Mouse (Mus musculus) R1 (cell line): ENCODE data around the gene Nrp2.
A peak's percentile ranks its signal among the peaks of the same experiment; 100 is the strongest.

Experiments used
- DNase-seq: peaks from one replicate; pipeline ENCODE4 v3.0.0-alpha.2; 2018; ENCODE audit warnings: low read depth, low spot score

The Nrp2 gene

DNA sequence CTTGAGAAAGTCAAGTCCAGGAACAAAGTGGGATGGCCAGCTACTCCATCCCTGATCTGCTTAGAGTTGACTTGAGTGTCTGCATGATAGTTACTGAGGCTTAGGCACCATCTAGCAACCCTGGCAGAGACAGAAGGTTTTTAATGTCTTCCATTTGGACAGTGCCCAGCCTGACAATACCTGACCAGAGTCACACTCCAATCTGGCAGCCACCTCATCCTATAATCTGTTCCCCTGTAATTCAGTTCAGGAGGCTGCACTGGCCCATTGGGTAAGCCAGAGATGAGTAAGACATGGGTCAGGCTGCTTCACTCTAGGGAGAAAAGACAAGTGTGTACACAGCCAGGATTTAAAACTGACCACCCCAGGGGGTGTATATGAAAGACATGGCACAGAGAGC lies 79.5 kb downstream of the Nrp2 start:
- DNase-seq, result no peak

DNA sequence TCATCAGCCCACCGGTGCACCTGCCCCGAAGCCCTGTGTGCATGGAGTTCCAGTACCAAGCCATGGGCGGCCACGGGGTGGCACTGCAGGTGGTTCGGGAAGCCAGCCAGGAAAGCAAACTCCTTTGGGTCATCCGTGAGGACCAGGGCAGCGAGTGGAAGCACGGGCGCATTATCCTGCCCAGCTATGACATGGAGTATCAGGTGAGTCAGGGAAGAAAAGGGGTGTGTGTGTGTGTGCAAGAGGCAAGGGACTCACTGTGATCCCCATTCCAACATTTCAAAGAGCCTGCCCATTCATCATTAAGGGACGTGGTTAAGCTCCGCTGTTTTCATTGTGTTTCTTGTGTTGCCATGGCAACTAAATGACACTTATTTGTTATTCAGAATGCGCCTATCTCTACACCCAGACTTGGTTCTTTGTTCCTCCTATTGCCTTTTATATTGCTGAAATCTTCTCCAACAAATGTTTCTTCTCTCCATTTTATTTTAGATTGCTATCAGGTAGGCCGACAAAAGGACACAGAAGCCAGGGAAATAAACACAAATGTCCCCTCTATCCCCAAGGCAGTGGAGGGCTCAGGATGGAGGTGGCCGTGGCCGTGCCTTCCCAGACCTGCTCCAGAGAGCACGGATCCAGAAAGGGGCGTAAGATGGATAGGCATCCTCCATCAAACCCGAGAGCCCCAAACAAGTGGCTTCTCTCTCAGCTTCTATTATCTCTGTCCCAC lies 80.4 kb downstream of the Nrp2 start:
- peak; percentile 97 for DNase-seq

DNA sequence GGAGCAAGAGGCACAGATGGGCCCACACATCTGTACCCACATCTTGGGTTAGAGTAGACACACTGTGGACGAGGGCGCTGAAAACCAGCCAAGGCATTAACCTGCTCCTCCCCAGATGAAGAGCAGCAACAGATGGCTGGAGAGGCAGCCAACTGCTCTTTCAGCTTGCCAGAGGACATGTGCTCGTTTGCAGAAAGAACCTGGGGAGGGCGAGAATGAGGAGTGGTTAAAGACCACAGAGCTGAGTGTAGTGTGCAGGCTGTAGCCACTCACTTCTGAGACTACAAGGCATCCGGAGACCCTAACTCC lies 81.0 kb downstream of the Nrp2 start:
- DNase-seq, result no peak

DNA sequence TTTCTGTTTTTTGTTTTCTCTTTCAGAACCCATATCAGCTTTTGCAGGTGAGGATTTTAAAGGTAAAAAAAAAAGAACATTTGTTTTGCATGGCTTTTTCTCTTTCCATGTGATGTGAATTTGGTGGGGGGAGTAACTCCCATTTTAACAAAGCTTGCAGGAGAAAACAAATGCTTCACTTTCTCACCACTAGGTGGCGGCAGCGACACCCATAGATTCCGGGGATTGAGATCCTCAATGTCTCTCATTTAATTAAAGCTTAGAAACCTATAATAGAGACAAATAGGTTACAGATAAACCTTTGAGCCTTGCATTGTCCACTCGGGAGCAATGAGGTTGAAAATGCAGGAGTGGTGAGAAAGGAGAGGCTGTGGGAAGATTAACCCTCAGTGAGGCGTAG lies 83.2 kb downstream of the Nrp2 start:
- peak; percentile 69 for DNase-seq

DNA sequence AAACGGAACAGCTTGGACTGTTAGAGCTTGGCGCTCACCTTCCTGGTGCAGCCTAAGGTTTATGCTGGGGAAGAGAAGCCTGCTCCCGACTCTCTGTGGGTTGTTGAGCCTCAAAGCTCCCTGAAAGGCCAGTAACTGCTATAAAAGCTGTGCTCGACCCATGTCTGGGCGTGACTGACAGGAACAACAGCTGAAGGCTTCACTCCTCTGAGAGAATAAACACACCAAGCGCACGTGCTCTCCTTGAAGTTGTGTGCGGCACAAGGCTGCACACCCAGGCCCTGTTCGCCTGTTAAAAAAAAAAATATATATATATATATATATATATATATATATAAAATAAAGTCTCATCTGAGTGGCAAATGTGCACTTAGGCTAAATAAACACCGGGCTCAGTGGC lies 84.5 kb downstream of the Nrp2 start:
- DNase-seq, result no peak

DNA sequence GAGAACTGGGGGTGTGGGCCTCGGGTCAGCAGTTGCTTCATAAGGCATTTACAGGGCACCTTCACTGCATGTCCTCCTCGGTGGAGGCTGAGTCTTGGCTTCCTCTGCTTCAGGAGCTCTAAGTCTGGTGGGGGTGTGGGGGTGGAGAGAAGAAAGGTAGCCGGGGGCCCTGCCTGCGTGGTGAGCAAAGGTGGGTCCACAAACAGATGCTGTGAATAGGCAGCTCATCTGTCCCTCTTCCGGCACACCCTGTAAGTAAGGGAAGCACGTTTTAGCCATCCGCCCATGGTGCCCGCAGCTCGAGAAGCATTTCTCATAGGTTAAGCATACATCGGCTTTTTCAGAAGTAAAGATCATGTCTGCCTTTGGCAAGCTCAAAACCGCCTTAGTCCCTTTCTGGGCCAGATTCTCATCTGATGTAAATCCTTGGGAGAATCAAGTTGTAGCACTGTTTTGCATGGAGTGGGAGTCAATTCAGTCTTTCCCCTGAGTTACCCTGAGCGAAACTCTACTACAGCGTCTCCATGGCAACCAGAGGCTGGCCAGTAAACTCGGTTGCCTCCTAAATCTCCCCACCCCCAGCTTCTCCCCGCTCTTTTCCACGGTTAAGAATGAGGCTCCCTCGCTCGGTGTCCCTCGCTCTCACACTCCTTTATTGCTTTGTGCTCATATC lies 91.3 kb downstream of the Nrp2 start:
- peak; percentile 90 for DNase-seq

DNA sequence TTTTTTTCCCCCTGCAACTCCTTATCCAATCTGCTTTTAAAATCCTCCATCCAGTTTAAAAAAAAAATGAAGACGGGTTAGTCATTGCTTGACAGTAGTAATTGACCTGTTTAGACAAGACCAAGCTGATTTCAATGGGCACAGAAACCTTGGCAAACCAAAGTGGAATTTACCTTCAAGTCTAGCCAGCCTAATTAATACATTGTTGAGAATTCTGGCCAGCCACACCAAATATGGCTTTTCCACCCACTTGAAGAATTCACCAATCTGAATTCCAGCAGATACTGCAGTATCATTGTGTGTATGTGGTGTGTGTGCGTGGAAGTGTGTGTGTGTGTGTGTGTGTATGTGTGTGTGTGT lies 91.8 kb downstream of the Nrp2 start:
- DNase-seq, result no peak

DNA sequence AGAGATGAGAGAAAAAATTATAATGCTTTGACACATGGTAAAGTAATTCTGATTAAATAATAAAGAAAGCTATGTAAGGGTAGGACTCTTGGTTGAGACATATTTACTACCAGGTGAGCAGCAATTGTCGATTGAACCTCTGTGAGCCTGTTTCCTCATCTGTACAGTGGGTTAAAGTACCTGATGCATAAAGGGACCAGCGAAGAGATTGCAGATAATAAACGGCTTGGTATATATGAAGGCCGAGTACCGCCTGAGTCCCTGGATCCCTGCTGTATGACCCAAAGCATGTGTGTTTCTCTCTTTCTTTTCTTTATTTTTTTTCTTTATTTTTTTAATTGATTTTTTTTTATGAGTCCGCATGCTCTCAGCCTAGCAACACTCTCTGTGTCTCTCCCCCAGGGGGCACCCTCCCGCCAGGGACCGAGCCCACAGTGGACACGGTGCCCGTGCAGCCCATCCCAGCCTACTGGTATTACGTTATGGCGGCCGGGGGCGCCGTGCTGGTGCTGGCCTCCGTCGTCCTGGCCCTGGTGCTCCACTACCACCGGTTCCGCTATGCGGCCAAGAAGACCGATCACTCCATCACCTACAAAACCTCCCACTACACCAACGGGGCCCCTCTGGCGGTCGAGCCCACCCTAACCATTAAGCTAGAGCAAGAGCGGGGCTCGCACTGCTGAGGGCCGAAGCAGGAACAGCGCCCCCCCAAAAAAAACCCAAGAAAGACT lies 92.4 kb downstream of the Nrp2 start:
- DNase-seq, result peak; percentile 42

DNA sequence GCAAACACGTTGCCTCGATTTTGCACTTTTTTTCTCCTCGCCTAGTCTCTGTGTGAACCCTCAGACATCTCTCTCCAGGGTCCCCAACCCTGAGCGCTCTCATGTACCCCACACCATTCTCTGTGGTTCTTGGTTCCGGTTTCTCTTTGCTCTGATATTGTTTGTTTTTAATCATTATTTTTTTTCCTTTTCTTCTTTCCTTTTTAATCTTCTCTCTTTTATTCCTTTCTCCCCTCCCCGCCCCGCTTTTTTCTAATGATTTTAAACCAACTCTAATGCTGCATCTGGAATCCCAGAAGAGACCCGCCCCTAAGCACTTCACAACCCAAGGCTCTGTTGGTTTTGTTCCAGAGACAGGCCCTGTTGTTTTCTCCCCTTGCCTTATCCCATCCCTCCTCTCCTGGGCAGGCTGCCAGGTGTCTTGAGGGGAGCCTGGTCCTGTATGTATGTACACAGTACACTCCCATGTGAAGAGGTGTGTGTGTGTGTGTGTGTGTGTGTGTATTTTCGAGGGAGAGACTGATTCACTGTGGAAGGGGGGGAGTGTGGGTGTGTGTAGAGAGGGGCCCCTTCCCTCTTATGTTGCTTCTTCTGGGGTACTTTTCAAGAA lies 93.1 kb downstream of the Nrp2 start:
- DNase-seq, result no peak

DNA sequence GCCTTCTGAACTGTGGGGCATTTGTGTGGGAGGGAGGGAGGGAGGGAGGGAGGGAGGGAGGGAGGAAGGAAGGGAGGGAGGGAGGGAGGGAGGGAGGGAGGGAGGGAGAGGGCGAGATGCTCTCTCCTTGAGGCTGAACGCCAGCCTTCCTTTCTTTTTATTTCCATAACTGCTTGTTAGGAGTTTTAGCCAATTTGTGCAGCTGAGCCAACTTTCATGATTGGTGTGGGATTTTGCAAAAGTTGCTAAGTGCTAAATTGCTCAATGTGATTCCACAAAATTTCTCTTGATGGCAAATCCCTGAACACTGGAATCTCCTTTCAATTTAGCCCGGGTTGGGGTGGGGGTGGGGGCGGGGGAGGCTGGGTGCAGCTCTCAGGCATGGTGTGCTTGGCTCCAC lies 96.3 kb downstream of the Nrp2 start:
- DNase-seq, result no peak

DNA sequence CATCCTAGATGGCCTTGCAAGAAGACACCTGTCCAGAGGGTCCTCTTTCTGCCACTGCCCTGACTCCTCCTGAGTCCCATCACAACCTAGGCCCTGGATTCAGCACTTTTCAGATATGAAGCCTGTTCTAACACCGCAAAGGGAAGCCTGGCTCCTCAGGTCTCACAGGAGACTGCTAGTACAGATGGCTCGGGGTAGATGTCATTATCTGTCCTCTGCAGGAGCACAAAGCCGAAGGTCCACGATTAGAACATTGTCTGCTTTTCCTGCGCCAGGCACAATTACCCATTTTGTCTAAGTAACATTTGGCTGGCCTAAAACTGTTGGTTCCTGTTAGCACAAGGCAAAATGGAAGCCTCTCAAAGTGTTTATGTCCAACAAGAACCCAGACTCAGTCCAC lies 97.3 kb downstream of the Nrp2 start:
- no peak for DNase-seq

DNA sequence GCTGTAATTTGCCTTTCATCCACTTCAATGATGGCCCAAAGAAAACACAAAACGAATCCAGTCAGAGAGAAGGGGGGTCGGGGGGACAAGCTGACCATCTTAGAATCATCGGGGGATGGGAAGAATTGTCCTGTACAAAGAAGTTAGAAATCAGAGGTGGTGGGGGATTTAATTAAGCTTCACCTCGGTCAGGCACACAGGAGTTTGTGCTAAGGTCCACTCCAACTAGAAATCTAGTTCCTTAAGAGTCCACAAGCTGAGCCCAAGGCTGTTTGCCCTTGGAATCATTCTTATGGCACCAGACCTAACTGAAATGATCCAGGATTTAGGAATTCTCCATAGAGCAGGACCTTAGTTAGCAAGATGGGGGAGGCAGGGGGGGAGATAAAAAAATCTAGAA lies 98.3 kb downstream of the Nrp2 start:
- DNase-seq, result no peak

DNA sequence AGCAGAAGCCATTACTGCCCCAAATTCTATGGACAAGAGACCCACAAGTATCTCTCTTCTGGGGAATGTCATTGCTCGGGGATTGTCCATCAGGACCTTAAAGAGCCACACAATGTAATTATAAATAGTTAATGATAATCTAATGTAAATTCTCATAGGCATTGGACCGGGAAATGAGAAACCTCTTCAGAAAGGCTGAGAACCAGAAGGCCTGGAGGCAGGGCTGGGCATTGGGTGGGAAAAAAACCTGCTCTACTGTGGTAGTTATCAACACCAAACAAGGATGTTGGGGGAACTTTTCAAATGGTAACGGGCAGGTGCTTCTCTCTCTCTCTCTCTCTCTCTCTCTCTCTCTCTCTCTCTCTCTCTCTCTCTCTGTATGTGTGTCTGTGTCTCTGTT lies 98.8 kb downstream of the Nrp2 start:
- DNase-seq, result no peak

DNA sequence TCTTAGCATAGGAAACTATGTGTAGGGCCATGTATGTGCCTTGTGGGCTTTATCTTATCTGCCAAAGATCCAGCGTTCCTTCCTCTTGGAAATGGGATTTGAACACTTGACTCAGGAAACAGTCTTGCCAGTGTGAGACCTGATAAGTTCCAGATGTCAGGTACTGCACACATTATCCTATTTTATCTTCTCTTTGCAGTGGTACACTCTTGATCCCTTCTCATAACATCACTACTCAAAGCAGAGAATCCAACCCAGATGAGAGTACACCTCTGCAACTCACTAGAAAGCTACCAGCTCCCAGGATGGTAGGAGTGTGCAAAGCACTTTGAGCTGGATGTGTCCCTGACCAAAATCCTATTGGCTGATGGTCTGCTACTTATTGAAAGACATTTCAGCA lies 100.5 kb downstream of the Nrp2 start:
- DNase-seq, result no peak

DNA sequence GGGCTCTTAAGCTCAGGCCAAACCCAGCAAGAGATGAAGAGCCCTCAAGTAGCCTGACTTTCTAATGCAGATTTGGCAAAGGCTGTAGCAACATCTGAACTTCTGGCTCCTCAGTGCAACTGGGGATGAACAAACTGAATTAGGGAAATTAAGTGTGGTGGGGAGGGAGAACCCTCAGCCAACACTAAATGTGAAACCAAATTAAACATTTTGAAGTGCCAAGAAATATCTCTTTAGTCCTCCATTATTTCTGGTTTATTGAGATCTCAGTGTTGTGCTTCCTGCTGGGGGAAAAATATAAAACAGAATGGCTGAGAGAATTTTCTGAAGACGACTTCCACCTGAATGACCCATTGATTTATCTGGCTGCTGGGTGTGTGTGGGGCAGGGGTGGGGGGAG lies 102.9 kb downstream of the Nrp2 start:
- DNase-seq, result no peak

DNA sequence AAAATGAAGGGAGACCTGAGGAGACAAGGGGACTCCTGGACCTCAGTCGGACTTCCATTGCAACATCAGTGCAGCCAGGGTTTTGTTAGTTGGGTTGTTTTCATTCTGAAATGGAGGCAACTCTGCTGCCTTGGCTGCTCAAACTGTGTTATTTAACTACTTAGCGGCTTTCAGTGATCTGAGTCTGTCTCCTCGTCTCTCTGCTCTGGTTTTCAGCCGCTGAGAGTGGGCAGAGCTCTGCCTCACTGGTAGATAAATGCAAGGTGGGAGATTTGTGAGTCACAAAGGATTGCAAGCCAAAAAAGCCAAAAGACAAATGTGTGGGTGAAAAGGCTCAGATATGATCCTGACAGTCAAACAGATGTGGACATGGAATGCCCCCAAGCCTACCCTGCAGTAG lies 105.3 kb downstream of the Nrp2 start:
- DNase-seq, result no peak

DNA sequence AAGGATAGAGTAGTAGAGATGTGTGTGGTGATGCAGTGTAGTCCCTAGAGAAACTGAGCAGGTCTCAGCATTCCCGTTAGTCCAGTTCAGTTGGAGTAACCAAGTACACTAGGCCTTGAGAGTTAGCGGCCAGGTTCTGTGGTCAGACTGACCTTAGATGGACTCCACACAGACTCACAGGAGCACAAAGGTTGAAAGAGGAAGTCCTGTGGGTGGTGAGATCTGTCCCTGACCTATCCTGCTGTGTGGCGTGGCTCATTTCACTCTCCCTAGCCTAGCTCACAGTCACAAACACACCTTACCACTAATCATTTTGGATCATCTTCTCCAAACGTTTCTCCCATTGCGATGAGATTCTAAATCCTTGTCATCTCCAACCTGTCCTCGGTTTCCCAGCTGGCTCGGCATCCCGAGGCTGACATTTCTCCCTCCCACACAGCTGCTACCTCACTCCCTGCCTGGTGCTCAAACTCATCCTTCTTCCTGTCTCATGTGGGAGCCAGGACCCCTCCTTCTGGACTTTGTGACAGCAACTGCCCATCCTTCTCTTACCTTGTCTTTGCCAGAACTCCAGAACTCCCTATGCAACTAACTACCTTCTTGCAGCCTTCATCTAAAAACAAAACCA lies 106.6 kb downstream of the Nrp2 start:
- no peak for DNase-seq

DNA sequence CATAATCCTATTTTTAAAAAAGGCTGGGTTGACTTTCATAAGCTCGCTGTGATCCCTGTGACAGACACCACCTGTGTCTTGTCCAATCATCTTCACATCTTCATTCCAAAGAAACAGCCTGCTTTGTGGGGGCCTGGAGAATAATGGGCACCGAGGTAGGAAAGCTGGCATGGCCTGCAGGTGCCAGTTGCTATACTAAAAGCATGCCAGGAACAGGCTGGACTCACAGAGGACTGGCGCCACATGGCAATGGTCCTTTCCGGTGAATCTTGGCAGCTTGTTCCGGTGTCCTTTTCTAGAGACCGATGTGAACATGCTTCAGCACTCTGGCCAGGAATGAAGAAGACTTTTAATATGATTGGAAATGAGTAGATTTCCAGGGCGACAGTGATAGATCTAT lies 108.1 kb downstream of the Nrp2 start:
- DNase-seq, result no peak

DNA sequence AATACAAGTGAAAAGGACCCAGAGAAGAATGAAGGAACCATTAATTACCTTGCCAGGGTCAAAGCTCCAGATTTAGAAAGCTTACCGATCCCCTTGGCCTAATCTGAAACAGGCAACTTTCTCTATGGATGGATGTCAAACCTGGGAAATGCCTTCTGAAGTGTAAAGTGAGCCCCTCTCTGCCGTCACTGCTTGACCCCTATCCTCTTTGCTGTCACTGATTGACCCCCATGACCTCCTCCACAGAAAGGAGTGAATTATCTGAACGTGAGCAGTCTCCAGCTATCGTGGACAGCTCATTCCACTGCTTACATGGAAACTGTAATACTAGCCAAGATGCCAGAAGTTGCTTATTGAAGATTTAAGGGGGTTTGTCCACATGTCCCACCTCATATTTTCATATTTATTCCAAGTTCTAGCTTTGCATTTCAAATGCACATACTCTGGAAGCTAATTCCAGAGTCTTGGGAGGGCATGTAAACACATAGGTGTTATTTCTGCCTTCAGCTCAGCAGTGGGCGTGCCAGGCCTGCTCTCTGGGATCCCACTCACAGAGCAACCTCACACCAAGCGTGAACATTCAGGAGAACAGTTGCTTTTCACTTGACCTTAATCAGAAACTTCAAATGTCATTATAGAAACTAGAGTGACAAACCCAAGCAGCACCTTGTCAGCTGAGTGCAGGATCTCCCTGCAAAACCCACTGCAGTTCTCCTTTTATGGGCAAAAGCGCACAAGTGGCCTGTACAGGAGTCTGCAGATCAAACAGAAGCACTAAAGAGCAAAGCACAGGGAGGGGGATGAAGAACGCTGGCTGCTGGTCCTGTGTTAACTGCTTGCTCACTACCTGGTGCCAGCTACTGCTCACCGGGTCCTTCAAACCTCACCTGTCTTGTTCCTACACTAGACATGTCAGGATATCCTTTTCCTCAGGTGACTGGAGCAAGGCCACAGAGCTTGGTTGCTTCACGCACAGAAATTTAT lies 109.9 kb downstream of the Nrp2 start:
- DNase-seq, result no peak

DNA sequence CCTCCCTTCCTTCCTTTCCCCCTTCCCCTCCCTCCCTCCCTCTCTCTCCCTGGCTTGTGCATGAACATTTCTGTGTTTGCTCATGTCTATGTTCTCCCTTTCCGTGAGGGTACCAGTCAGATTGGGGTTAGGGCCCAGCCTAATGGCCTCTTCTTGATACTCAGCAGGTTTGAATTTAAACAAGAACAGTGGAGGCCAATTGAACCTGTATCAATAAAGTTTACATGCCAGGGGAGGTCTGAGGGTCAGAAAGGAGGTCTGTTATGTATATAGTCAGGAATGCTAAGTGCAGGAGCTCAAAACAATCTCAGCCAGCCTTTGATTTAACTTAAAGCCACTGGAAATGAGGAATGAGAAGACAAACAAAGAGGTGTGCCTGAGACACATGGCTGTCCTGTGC lies 110.9 kb downstream of the Nrp2 start:
- DNase-seq, result no peak

DNA sequence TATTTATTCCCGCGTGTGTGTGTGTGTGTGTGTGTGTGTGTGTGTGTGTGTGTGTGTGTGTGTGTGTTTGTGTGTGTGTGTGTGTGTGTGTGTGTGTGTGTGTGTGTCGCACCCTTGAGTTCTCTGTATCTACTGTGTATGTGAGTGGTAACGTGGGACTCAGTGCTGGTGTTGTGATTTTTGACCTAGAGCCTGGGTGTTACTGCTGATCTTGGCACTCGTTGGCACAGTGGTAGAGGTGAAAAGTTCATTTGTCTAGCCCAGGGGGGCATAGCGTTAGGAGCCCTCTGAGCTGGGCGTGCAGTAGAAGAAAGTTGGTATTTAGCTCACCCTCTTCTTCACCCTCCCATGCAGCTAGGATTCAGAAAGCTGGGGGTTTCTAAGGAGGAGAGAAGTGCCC lies 114.5 kb downstream of the Nrp2 start:
- no peak for DNase-seq
